Mouse (Mus musculus) kidney, adult 2 months (tissue): ENCODE results near the gene Mkln1. TPM values are rescaled to one million over a fixed set of nuclear protein-coding genes. Genes with fewer than 3 reads are reported as not detected.
A peak's percentile ranks its signal among the peaks of the same experiment; 100 is the strongest.

ENCODE experiments used
- DNase-seq: peaks from one replicate; pipeline ENCODE4 v3.0.0; 2021
- H3K27ac ChIP-seq: fragments of 200-500 bp; 2 replicates; pipeline ENCODE4 v1.5.1; 2012; ENCODE audit warnings: low read depth, low read length, control low read depth, inconsistent platforms; ENCODE audit not compliant: insufficient read depth
- H3K27me3 ChIP-seq: fragments of 200-500 bp; replicated peaks from 2 replicates; pipeline ENCODE4 v1.6.1; 2012; ENCODE audit warnings: mild to moderate bottlenecking, moderate library complexity, low read length, inconsistent platforms; ENCODE audit not compliant: control insufficient read depth, insufficient read depth
- H3K36me3 ChIP-seq: fragments of 200-500 bp; 2 replicates; pipeline ENCODE4 v1.6.1; 2012; ENCODE audit warnings: mild to moderate bottlenecking, moderate library complexity, low read length, inconsistent platforms; ENCODE audit not compliant: control insufficient read depth, insufficient read depth
- H3K4me1 ChIP-seq: fragments of 200-500 bp; 2 replicates; pipeline ENCODE4 v1.6.1; 2011; ENCODE audit warnings: low read length; ENCODE audit not compliant: control insufficient read depth, insufficient read depth
- H3K4me3 ChIP-seq: fragments of 200-500 bp; 2 replicates; pipeline ENCODE4 v1.5.1; 2011; ENCODE audit warnings: mild to moderate bottlenecking, low read depth, low read length, control low read depth; ENCODE audit not compliant: insufficient read depth
- CTCF ChIP-seq: fragments of 200-500 bp; conservative IDR thresholded peaks from 2 replicates; pipeline ENCODE4 v1.5.1; 2011; ENCODE audit warnings: low read depth, mild to moderate bottlenecking, control low read depth, low read length, moderate library complexity, mixed read lengths; ENCODE audit not compliant: insufficient read depth, insufficient read length
- POLR2A ChIP-seq: fragments of 200-500 bp; IDR thresholded peaks from one replicate; pipeline ENCODE4 v1.6.1; 2011; ENCODE audit warnings: low read depth, low read length, control low read depth
- whole genome bisulfite sequencing: fragments of 180-500 bp; shearing (Covaris S2); methylation state at CpG from one replicate; pipeline ENCODE4 v1.1.7; 2018; 5-methylcytosine and 5-hydroxymethylcytosine counted together
- polyA plus RNA-seq: library from polyadenylated mRNA; depleted of rRNA; stranded (reverse); fragments of >200 nt; gene quantifications from 2 replicates; pipeline ENCODE4 v1.2.3, GENCODE M21; 2012; rRNA removed

Mkln1 gene
- polyA plus RNA-seq, 1 experiment, result 84.5 TPM

GRCm38 (mm10) chr6:31562371-31563080 lies 164.0 kb downstream of the Mkln1 start:
- H3K36me3 ChIP-seq, result no peaks in the 10 kb centered on the region
- H3K4me3 ChIP-seq, result peak overlapping the region; percentile 50
- H3K27me3 ChIP-seq, result peaks cover 4% of the 10 kb centered on the region; the same call in 1 of the 2 replicates
- no peak for DNase-seq
- H3K27ac ChIP-seq, result peak overlapping the region; percentile 74
- 15% methylated on average over 16 of the region's 16 CpGs for WGBS
- TF ChIP-seq POLR2A (no peak), CTCF (no peak)
- H3K4me1 ChIP-seq, result no peaks in the 10 kb centered on the region

GRCm38 (mm10) chr6:31563235-31564181 lies 165.0 kb downstream of the Mkln1 start, which contains the start of gene Podxl:
Gene Podxl (minus strand): TSS chr6:31563981.
- no peaks in the 10 kb centered on the region for H3K4me1 ChIP-seq
- peaks cover 4% of the 10 kb centered on the region; the same call in 1 of the 2 replicates for H3K27me3 ChIP-seq
- peak; percentile 57 for TF ChIP-seq POLR2A
- TF ChIP-seq CTCF, result no peak
- peak within 1 kb of the TSS; percentile 82 for H3K27ac ChIP-seq
- under 1% methylated on average over 87 of the region's 91 CpGs for WGBS
- H3K4me3 ChIP-seq, result peak within 1 kb of the TSS; percentile 50
- DNase-seq, result peak; percentile 90
- no peaks in the 10 kb centered on the region for H3K36me3 ChIP-seq

GRCm38 (mm10) chr6:31564182-31564531 lies 165.6 kb downstream of the Mkln1 start:
- DNase-seq, result no peak
- Histone ChIP-seq H3K4me1 (no peaks in the 10 kb centered on the region), H3K4me3 (peak overlapping the region; percentile 50), H3K27ac (peak overlapping the region; percentile 82), H3K27me3 (peaks cover 4% of the 10 kb centered on the region; the same call in 1 of the 2 replicates), H3K36me3 (no peaks in the 10 kb centered on the region)
- TF ChIP-seq POLR2A, result no peak
- no peak for TF ChIP-seq CTCF
- WGBS, result under 1% methylated on average over 18 of the region's 18 CpGs

GRCm38 (mm10) chr6:31564901-31565391 lies 166.4 kb downstream of the Mkln1 start:
- Histone ChIP-seq H3K4me3 (no peak overlapping the region), H3K4me1 (no peaks in the 10 kb centered on the region), H3K27me3 (peaks cover 4% of the 10 kb centered on the region; the same call in 1 of the 2 replicates), H3K36me3 (no peaks in the 10 kb centered on the region), H3K27ac (peak overlapping the region; percentile 42)
- TF ChIP-seq POLR2A (no peak), CTCF (no peak)
- DNase-seq, result peak; percentile 43
- 14% methylated on average over 17 of the region's 17 CpGs for WGBS

Other genes with a start within 250 kb of the Mkln1 start
- 137 and 149 TPM in 2 replicates for gene Podxl, start 165.2 kb downstream of the Mkln1 start, polyA plus RNA-seq